ENCODE assay signal across 8 mouse cellular contexts in the genomic region with DNA sequence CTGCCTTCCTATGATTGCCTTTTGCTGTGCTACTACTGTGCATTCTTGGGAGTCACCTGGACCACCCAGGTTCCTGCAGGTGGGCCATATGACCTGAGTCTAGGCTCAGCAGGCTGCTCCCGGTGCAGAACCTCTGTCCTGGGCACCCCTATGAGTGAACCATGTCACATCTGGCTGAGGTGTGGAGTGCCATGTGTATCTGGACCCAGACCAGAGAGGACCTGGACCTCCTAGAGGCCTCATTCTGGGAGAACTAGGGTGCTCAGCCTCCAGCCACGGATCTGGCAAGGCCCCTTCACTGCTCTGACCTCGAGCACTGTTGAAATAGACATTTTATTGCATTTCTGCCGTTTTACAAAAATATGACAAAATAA. TPM values are rescaled to one million over a fixed set of nuclear protein-coding genes. Genes with fewer than 3 reads are reported as not detected.
DNase-seq lines count a peak whose midpoint lies in the region; ATAC-seq and TF ChIP-seq lines count a peak whose summit lies in the region.

No protein-coding gene starts in this region.

- no peaks in the 10 kb centered on the region for H3K9me3 ChIP-seq in E14TG2a.4 (ENCODE audit: low read length)
- no peaks in the 10 kb centered on the region for H3K9me3 ChIP-seq in forebrain, embryonic 16.5 days (ENCODE audit: control insufficient read depth, low read length)
- no peaks in the 10 kb centered on the region for H3K9me3 ChIP-seq in liver, postnatal 0 days (ENCODE audit: low read length)

- peaks cover 17% of the 10 kb centered on the region for H3K27me3 ChIP-seq in E14TG2a.4 (ENCODE audit: insufficient read depth, low read length)
- H3K27me3 ChIP-seq in forebrain, embryonic 16.5 days (replicated peaks; ENCODE audit: control insufficient read depth, insufficient read depth, low read length), result no peaks in the 10 kb centered on the region
- no peaks in the 10 kb centered on the region; the same call in 1 of the 2 replicates for H3K27me3 ChIP-seq in liver, postnatal 0 days (ENCODE audit: insufficient read depth, low read length)

- peaks cover 49% of the 10 kb centered on the region for H3K36me3 ChIP-seq in E14TG2a.4 (ENCODE audit: insufficient read depth, low read length)
- peaks cover 18% of the 10 kb centered on the region for H3K36me3 ChIP-seq in forebrain, embryonic 16.5 days (ENCODE audit: control insufficient read depth, insufficient read depth)
- H3K36me3 ChIP-seq in liver, postnatal 0 days (replicated peaks; ENCODE audit: insufficient read depth, low read length), result peaks cover 40% of the 10 kb centered on the region

- H3K27ac ChIP-seq in forebrain, embryonic 16.5 days (ENCODE audit: low read length), result peak overlapping the region; percentile 93
- no peak overlapping the region for H3K27ac ChIP-seq in liver, postnatal 0 days (ENCODE audit: low read depth)

- 30% methylated on average over 4 of the region's 4 CpGs for WGBS in forebrain, embryonic 16.5 days
- 33% methylated on average over 4 of the region's 4 CpGs for WGBS in liver, postnatal 0 days (ENCODE audit: insufficient replicate concordance)

- peaks cover 61% of the 10 kb centered on the region for H3K4me1 ChIP-seq in E14TG2a.4 (replicated peaks; ENCODE audit: low read depth, low read length)
- peaks cover 19% of the 10 kb centered on the region for H3K4me1 ChIP-seq in forebrain, embryonic 16.5 days (replicated peaks; ENCODE audit: control insufficient read depth, insufficient read depth, low read length)
- H3K4me1 ChIP-seq in liver, postnatal 0 days (ENCODE audit: insufficient read depth), result no peaks in the 10 kb centered on the region; the same call in 1 of the 2 replicates

- peak; percentile 16 for DNase-seq in embryo, embryonic 10.5 days (ENCODE audit: low spot score)
- no peak for DNase-seq in embryo, embryonic 9.5 days (ENCODE audit: extremely low spot score)
- DNase-seq in liver, postnatal 0 days, result no peak
- DNase-seq in thymus, postnatal 0 days (ENCODE audit: low spot score), result no peak
- no peak for DNase-seq in kidney, adult 11 months

- H3K4me2 ChIP-seq in forebrain, embryonic 16.5 days (ENCODE audit: low read length), result peak overlapping the region; percentile 64
- H3K4me2 ChIP-seq in liver, postnatal 0 days (ENCODE audit: low read depth, low read length), result peak overlapping the region; percentile 90

- no peak for ATAC-seq in forebrain, embryonic 16.5 days
- ATAC-seq in liver, postnatal 0 days, result no peak
- ATAC-seq in granulocyte monocyte progenitor cell, adult 5-6 weeks (replicated peaks; ENCODE audit: poor library complexity, severe bottlenecking), result no peak

- H3K9ac ChIP-seq in forebrain, embryonic 16.5 days (replicated peaks; ENCODE audit: low read depth, low read length), result peak overlapping the region; percentile 66
- H3K9ac ChIP-seq in liver, postnatal 0 days (replicated peaks), result peak overlapping the region; percentile 67; the same call in 1 of the 2 replicates

- no peak for TF ChIP-seq CTCF in E14TG2a.4 (conservative IDR thresholded peaks at IDR 0.05; ENCODE audit: low read length)
- TF ChIP-seq CTCF in liver, postnatal 0 days (IDR thresholded peaks at IDR 0.05; ENCODE audit: low read depth), result no peak

- peak overlapping the region; percentile 80 for H3K4me3 ChIP-seq in E14TG2a.4 (replicated peaks; ENCODE audit: low read length)
- H3K4me3 ChIP-seq in forebrain, embryonic 16.5 days (replicated peaks; ENCODE audit: low read length), result peak overlapping the region; percentile 56
- H3K4me3 ChIP-seq in liver, postnatal 0 days (ENCODE audit: low read depth, low read length), result peak overlapping the region; percentile 55

- TF ChIP-seq EP300 in liver, postnatal 0 days (IDR thresholded peaks at IDR 0.05; ENCODE audit: low read depth), result no peak

RNA-seq across cellular contexts. Expression of a gene that starts 6.7 kb away (rescaled TPM):
- 218 and 236 TPM in 2 replicates for polyA plus RNA-seq in forebrain, embryonic 16.5 days (2015; fragmentation: Nextera tagmentation; extraction: Ambion mirVana)
- polyA plus RNA-seq in liver, postnatal 0 days (2015; fragmentation: Nextera tagmentation; extraction: Ambion mirVana), result 30.3 and 31.0 TPM in 2 replicates
- 24.0 and 34.2 TPM in 2 replicates for total RNA-seq in granulocyte monocyte progenitor cell, adult 5-6 weeks (2014; fragmentation: Nextera tagmentation)
- total RNA-seq in granulocyte monocyte progenitor cell, adult 5-6 weeks (2017), result 16.9 and 20.3 TPM in 2 replicates
- polyA plus RNA-seq in thymus, postnatal 0 days (2015; fragmentation: Nextera tagmentation; extraction: Ambion mirVana), result 154 and 157 TPM in 2 replicates

RNA-seq across cellular contexts. Expression of a gene that starts 10.1 kb away (rescaled TPM):
- polyA plus RNA-seq in forebrain, embryonic 16.5 days (2015; fragmentation: Nextera tagmentation; extraction: Ambion mirVana), result 4.1 and 4.4 TPM in 2 replicates
- polyA plus RNA-seq in liver, postnatal 0 days (2015; fragmentation: Nextera tagmentation; extraction: Ambion mirVana), result 0.14 and 0.27 TPM in 2 replicates
- 0.43 and 2.5 TPM in 2 replicates for total RNA-seq in granulocyte monocyte progenitor cell, adult 5-6 weeks (2014; fragmentation: Nextera tagmentation)
- 1.9 and 4.5 TPM in 2 replicates for total RNA-seq in granulocyte monocyte progenitor cell, adult 5-6 weeks (2017)
- 0.68 and 1.4 TPM in 2 replicates for polyA plus RNA-seq in thymus, postnatal 0 days (2015; fragmentation: Nextera tagmentation; extraction: Ambion mirVana)

RNA-seq across cellular contexts. Expression of a gene that starts 10.9 kb away (rescaled TPM):
- polyA plus RNA-seq in forebrain, embryonic 16.5 days (2015; fragmentation: Nextera tagmentation; extraction: Ambion mirVana), result 173 and 178 TPM in 2 replicates
- 119 and 120 TPM in 2 replicates for polyA plus RNA-seq in liver, postnatal 0 days (2015; fragmentation: Nextera tagmentation; extraction: Ambion mirVana)
- 56.5 and 77.6 TPM in 2 replicates for total RNA-seq in granulocyte monocyte progenitor cell, adult 5-6 weeks (2014; fragmentation: Nextera tagmentation)
- total RNA-seq in granulocyte monocyte progenitor cell, adult 5-6 weeks (2017), result 62.2 and 79.8 TPM in 2 replicates
- 221 TPM in 2 replicates for polyA plus RNA-seq in thymus, postnatal 0 days (2015; fragmentation: Nextera tagmentation; extraction: Ambion mirVana)

RNA-seq across cellular contexts. Expression of a gene that starts 12.2 kb away (rescaled TPM):
- polyA plus RNA-seq in forebrain, embryonic 16.5 days (2015; fragmentation: Nextera tagmentation; extraction: Ambion mirVana), result 12.1 and 12.6 TPM in 2 replicates
- 4.5 and 4.9 TPM in 2 replicates for polyA plus RNA-seq in liver, postnatal 0 days (2015; fragmentation: Nextera tagmentation; extraction: Ambion mirVana)
- 3.5 and 12.4 TPM in 2 replicates for total RNA-seq in granulocyte monocyte progenitor cell, adult 5-6 weeks (2014; fragmentation: Nextera tagmentation)
- total RNA-seq in granulocyte monocyte progenitor cell, adult 5-6 weeks (2017), result 13.5 and 21.5 TPM in 2 replicates
- 17.8 TPM in 2 replicates for polyA plus RNA-seq in thymus, postnatal 0 days (2015; fragmentation: Nextera tagmentation; extraction: Ambion mirVana)

RNA-seq across cellular contexts. Expression of a gene that starts 12.2 kb away (rescaled TPM):
- polyA plus RNA-seq in forebrain, embryonic 16.5 days (2015; fragmentation: Nextera tagmentation; extraction: Ambion mirVana), result 113 and 127 TPM in 2 replicates
- 4.5 and 5.0 TPM in 2 replicates for polyA plus RNA-seq in liver, postnatal 0 days (2015; fragmentation: Nextera tagmentation; extraction: Ambion mirVana)
- 1.6 and 7.4 TPM in 2 replicates for total RNA-seq in granulocyte monocyte progenitor cell, adult 5-6 weeks (2014; fragmentation: Nextera tagmentation)
- total RNA-seq in granulocyte monocyte progenitor cell, adult 5-6 weeks (2017), result 4.7 and 5.4 TPM in 2 replicates
- 190 and 219 TPM in 2 replicates for polyA plus RNA-seq in thymus, postnatal 0 days (2015; fragmentation: Nextera tagmentation; extraction: Ambion mirVana)
